In the genomic region with DNA sequence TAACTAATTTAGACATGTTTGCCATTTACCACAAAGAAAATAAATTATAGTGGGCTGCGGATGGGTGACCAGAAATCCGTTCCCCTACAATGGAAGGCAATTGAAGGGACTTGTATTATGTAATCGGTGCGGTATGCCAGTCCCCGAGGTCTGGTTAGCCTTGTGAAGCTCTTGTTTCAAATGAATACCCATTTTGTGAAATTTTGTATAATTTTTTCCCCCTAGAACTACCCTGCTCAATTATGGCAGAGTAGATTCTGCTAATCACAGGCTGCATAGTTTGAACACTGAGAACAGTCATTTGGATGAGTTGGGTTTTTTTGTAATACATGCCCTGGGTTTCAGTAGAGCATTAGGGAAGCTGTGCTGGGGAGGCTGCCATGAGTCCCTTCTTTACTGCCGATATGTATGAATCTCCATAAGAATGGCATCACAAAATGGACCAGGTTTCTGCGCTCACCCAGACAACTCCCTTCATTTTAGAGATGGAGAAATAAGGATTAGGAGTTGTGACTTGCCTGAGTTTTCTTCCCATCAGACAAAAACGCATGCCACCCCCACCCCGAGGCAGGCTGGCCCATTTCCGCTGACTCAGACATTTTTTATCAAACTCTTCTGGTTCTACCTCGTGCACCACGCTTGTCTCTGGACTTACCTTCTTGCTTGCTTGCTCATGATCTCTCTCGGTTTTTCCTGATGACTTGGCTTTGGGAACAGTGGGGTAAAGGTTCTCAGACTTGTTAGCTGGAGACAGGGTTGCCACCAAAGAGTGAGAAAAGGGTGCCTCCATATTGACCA, we compare ENCODE assay signal across 22 mouse cellular contexts.
A peak's percentile ranks its signal among the peaks of the same experiment; 100 is the strongest.
DNase-seq lines count a peak whose midpoint lies in the region; ATAC-seq and TF ChIP-seq lines count a peak whose summit lies in the region.
"Had no signal": no experiment of that assay in that cellular context is flagged by ENCODE, and none has a peak within 500 bp of the region (broad histone marks: within the 10 kb centered on the region; RNA-seq: fewer than 3 reads in every experiment).

No protein-coding gene starts in this region.

- 69% methylated on average over 13 of the region's 13 CpGs for WGBS in forebrain, embryonic 14.5 days
- 72% methylated on average over 13 of the region's 13 CpGs for WGBS in forebrain, embryonic 12.5 days
- 66% methylated on average over 13 of the region's 13 CpGs for WGBS in forebrain, embryonic 16.5 days

- dilution Hi-C loops in CH12.LX (cut with MboI; ENCODE audit: extremely low pct_ligation_motif_present, extremely low pct_unique_long_range_greater_than_20kb, low sequenced_read_pairs) = no loop called here

- H3K36me3 ChIP-seq in forebrain, embryonic 14.5 days (ENCODE audit: control insufficient read depth, insufficient read depth, low read length) = no peaks in the 10 kb centered on the region
- no peaks in the 10 kb centered on the region for H3K36me3 ChIP-seq in forebrain, embryonic 12.5 days (replicated peaks)
- H3K36me3 ChIP-seq in CH12.LX (replicated peaks in 1 of 2; ENCODE audit: control insufficient read depth in 1 of 2, insufficient read depth in 1 of 2, low read length in 1 of 2) (peaks cover 0 to 20% of the 10 kb centered on the region in 2 experiments), MEL (ENCODE audit: control insufficient read depth in 1 of 2, insufficient read depth in 2 of 2, low read length in 2 of 2) (no peaks in the 10 kb centered on the region)
- H3K36me3 ChIP-seq in forebrain, embryonic 16.5 days (ENCODE audit: control insufficient read depth, insufficient read depth) = no peaks in the 10 kb centered on the region
- H3K36me3 ChIP-seq: embryonic facial prominence, embryonic 12.5 days; G1E; heart, embryonic 13.5 days had no signal

- DNase-seq in forebrain, embryonic 14.5 days (ENCODE audit: low spot score) = peak; percentile 41
- DNase-seq in CH12.LX (ENCODE audit: extremely low read depth) = no peak
- no peak for DNase-seq in MEL (ENCODE audit: low read depth, low spot score)
- no peak for DNase-seq in gastrocnemius, postnatal 10 days
- DNase-seq in cerebellum, adult 9-11 months = no peak
- DNase-seq: adrenal gland, postnatal 14 days; cerebellum, adult 18-20 months; cerebellum, postnatal 10 days; embryo, embryonic 11 days; gastrocnemius, adult 2 months; gastrocnemius, postnatal 36 days; heart, adult 11 months; heart, postnatal 36 days; kidney, adult 18-20 months had no signal

- H3K4me1 ChIP-seq in forebrain, embryonic 14.5 days (ENCODE audit: control insufficient read depth, insufficient read depth, low read length) = 0 out of 2 replicates have a peak, but pooled peaks cover 3% of the 10 kb centered on the region
- H3K4me1 ChIP-seq in forebrain, embryonic 12.5 days = no peaks in the 10 kb centered on the region
- H3K4me1 ChIP-seq in CH12.LX (ENCODE audit: control insufficient read depth in 1 of 2, insufficient read depth in 2 of 2) (peaks cover 5 to 28% of the 10 kb centered on the region in 2 experiments; a peak in 3 of 4 replicates), MEL (ENCODE audit: control insufficient read depth in 1 of 2, insufficient read depth in 2 of 2, low read length in 2 of 2) (peaks cover 0 to 4% of the 10 kb centered on the region in 2 experiments; a peak in 1 of 4 replicates)
- 0 out of 2 replicates have a peak, but pooled peaks cover 2% of the 10 kb centered on the region for H3K4me1 ChIP-seq in forebrain, embryonic 16.5 days (replicated peaks; ENCODE audit: control insufficient read depth, insufficient read depth, low read length)
- H3K4me1 ChIP-seq: embryonic facial prominence, embryonic 12.5 days; heart, embryonic 13.5 days had no signal

- no peak for TF ChIP-seq RAD21 in CH12.LX (IDR thresholded peaks at IDR 0.05; ENCODE audit: low read depth, low read length)
- TF ChIP-seq RAD21 in MEL (IDR thresholded peaks at IDR 0.05; ENCODE audit: low read depth, low read length) = no peak

- no peak for TF ChIP-seq EP300 in CH12.LX (IDR thresholded peaks at IDR 0.05; ENCODE audit: low read length)
- TF ChIP-seq EP300 in MEL (IDR thresholded peaks at IDR 0.05; ENCODE audit: low read depth in 1 of 2, low read length in 2 of 2) = no peak

- H3K4me3 ChIP-seq in forebrain, embryonic 14.5 days (ENCODE audit: low read depth, low read length) = no peak overlapping the region
- no peak overlapping the region for H3K4me3 ChIP-seq in forebrain, embryonic 12.5 days (replicated peaks)
- no peak overlapping the region for H3K4me3 ChIP-seq in CH12.LX (replicated peaks in 1 of 3; ENCODE audit: low read depth in 2 of 3, low read length in 2 of 3, poor library complexity in 1 of 3)
- H3K4me3 ChIP-seq in MEL (ENCODE audit: control insufficient read depth in 1 of 2, insufficient read depth in 1 of 2, low read depth in 2 of 2, low read length in 2 of 2) = no peak overlapping the region
- H3K4me3 ChIP-seq in forebrain, embryonic 16.5 days (replicated peaks; ENCODE audit: low read length) = no peak overlapping the region
- H3K4me3 ChIP-seq: embryonic facial prominence, embryonic 12.5 days; gastrocnemius, adult 2 months; heart, embryonic 13.5 days had no signal

- in situ Hi-C loops in CH12.LX (cut with MboI; ENCODE audit: low pct_ligation_motif_present, low pct_unique_long_range_greater_than_20kb, low sequenced_read_pairs) = no loop called here

- H3K79me2 ChIP-seq in CH12.LX (replicated peaks; ENCODE audit: control insufficient read depth, extremely low read depth, insufficient read depth, poor library complexity, severe bottlenecking) (no peaks in the 10 kb centered on the region), MEL (ENCODE audit: control insufficient read depth, insufficient read depth, low read length, poor library complexity) (no peaks in the 10 kb centered on the region)

- TF ChIP-seq CTCF in CH12.LX (conservative IDR thresholded peaks at IDR 0.05 in 1 of 2, IDR thresholded peaks at IDR 0.05 in 1 of 2; ENCODE audit: low read depth in 2 of 2, low read length in 2 of 2) = no peak
- TF ChIP-seq CTCF in MEL (IDR thresholded peaks at IDR 0.05 in 2 of 3, conservative IDR thresholded peaks at IDR 0.05 in 1 of 3; ENCODE audit: control insufficient read depth in 1 of 3, insufficient read depth in 1 of 3, low read depth in 2 of 3, low read length in 3 of 3, poor library complexity in 1 of 3, severe bottlenecking in 1 of 3) = no peak

- TF ChIP-seq POLR2A in CH12.LX (IDR thresholded peaks at IDR 0.05; ENCODE audit: low read depth, low read length) (no peak), MEL (IDR thresholded peaks at IDR 0.05; ENCODE audit: control insufficient read depth in 1 of 2, insufficient read depth in 1 of 2, low read depth in 1 of 2, low read length in 2 of 2, poor library complexity in 1 of 2) (no peak)

- no peaks in the 10 kb centered on the region for H3K27me3 ChIP-seq in forebrain, embryonic 14.5 days (replicated peaks; ENCODE audit: control insufficient read depth, insufficient read depth, low read length)
- no peaks in the 10 kb centered on the region for H3K27me3 ChIP-seq in forebrain, embryonic 12.5 days
- H3K27me3 ChIP-seq in CH12.LX (replicated peaks) (no peaks in the 10 kb centered on the region), MEL (ENCODE audit: control insufficient read depth in 1 of 2, insufficient read depth in 2 of 2, low read length in 2 of 2) (no peaks in the 10 kb centered on the region)
- H3K27me3 ChIP-seq in forebrain, embryonic 16.5 days (replicated peaks; ENCODE audit: control insufficient read depth, insufficient read depth, low read length) = no peaks in the 10 kb centered on the region
- H3K27me3 ChIP-seq: embryonic facial prominence, embryonic 12.5 days; heart, embryonic 13.5 days had no signal

- H3K27ac ChIP-seq in forebrain, embryonic 14.5 days (ENCODE audit: low read depth, low read length) = no peak overlapping the region
- H3K27ac ChIP-seq in forebrain, embryonic 12.5 days = no peak overlapping the region
- H3K27ac ChIP-seq in CH12.LX (ENCODE audit: insufficient read depth, low read depth) = no peak overlapping the region
- H3K27ac ChIP-seq in MEL (ENCODE audit: control insufficient read depth, low read depth, low read length) = no peak overlapping the region
- no peak overlapping the region for H3K27ac ChIP-seq in forebrain, embryonic 16.5 days (ENCODE audit: low read length)
- H3K27ac ChIP-seq: gastrocnemius, adult 2 months; heart, embryonic 13.5 days had no signal

- peak; percentile 48; the same call in 1 of the 2 replicates for ATAC-seq in forebrain, embryonic 14.5 days
- no peak for ATAC-seq in forebrain, embryonic 12.5 days (ENCODE audit: low FRiP score)
- peak; percentile 74 for ATAC-seq in forebrain, embryonic 16.5 days
- ATAC-seq: activated CD4-positive, CD25-positive, alpha-beta regulatory T cell, adult 4 months; hindbrain, embryonic 16.5 days; inflammation-experienced regulatory T-cells, adult 6 months had no signal

- H3K4me2 ChIP-seq in forebrain, embryonic 14.5 days (ENCODE audit: low read length) = no peak overlapping the region
- H3K4me2 ChIP-seq in forebrain, embryonic 12.5 days = no peak overlapping the region
- H3K4me2 ChIP-seq in CH12.LX (ENCODE audit: insufficient read depth, low read depth, poor library complexity, severe bottlenecking) = no peak overlapping the region
- no peak overlapping the region for H3K4me2 ChIP-seq in forebrain, embryonic 16.5 days (ENCODE audit: low read length)
- H3K4me2 ChIP-seq: embryonic facial prominence, embryonic 12.5 days; heart, embryonic 13.5 days had no signal

- no peak overlapping the region for H3K9ac ChIP-seq in forebrain, embryonic 14.5 days (ENCODE audit: low read length)
- no peak overlapping the region for H3K9ac ChIP-seq in forebrain, embryonic 12.5 days
- no peak overlapping the region for H3K9ac ChIP-seq in CH12.LX (ENCODE audit: insufficient read depth, low read depth)
- H3K9ac ChIP-seq in MEL (ENCODE audit: control insufficient read depth, low read depth, low read length, poor library complexity, severe bottlenecking) = no peak overlapping the region
- H3K9ac ChIP-seq in forebrain, embryonic 16.5 days (replicated peaks; ENCODE audit: low read depth, low read length) = no peak overlapping the region
- H3K9ac ChIP-seq: embryonic facial prominence, embryonic 12.5 days; heart, embryonic 13.5 days had no signal

- H3K9me3 ChIP-seq in forebrain, embryonic 14.5 days (replicated peaks; ENCODE audit: control insufficient read depth, low read length) = no peaks in the 10 kb centered on the region
- no peaks in the 10 kb centered on the region for H3K9me3 ChIP-seq in forebrain, embryonic 12.5 days
- H3K9me3 ChIP-seq in CH12.LX (replicated peaks; ENCODE audit: low read length) (peaks cover 13% of the 10 kb centered on the region), MEL (replicated peaks; ENCODE audit: insufficient read depth, low read length) (no peaks in the 10 kb centered on the region)
- no peaks in the 10 kb centered on the region for H3K9me3 ChIP-seq in forebrain, embryonic 16.5 days (ENCODE audit: control insufficient read depth, low read length)
- H3K9me3 ChIP-seq: embryonic facial prominence, embryonic 12.5 days; G1E had no signal

TF ChIP-seq in CH12.LX, 34 proteins besides CTCF, POLR2A, EP300 and RAD21:
- TF ChIP-seq ETS1 (conservative IDR thresholded peaks at IDR 0.05; ENCODE audit: low read depth, low read length) (no peak), MAFK (IDR thresholded peaks at IDR 0.05; ENCODE audit: insufficient replicate concordance, low read length) (peak; percentile 77; the same call in 1 of the 2 replicates)
TF ChIP-seq in CH12.LX: peak in this region for 1.

TF ChIP-seq in MEL, 35 proteins besides CTCF, POLR2A, EP300 and RAD21 (continues in another document):
- peak; percentile 48; the same call in 1 of the 2 replicates for TF ChIP-seq MAFK (IDR thresholded peaks at IDR 0.05; ENCODE audit: borderline replicate concordance, low read depth, low read length)
